Mouse (Mus musculus): ENCODE measurements around the gene Dlg2.

Dlg2 gene

DNA sequence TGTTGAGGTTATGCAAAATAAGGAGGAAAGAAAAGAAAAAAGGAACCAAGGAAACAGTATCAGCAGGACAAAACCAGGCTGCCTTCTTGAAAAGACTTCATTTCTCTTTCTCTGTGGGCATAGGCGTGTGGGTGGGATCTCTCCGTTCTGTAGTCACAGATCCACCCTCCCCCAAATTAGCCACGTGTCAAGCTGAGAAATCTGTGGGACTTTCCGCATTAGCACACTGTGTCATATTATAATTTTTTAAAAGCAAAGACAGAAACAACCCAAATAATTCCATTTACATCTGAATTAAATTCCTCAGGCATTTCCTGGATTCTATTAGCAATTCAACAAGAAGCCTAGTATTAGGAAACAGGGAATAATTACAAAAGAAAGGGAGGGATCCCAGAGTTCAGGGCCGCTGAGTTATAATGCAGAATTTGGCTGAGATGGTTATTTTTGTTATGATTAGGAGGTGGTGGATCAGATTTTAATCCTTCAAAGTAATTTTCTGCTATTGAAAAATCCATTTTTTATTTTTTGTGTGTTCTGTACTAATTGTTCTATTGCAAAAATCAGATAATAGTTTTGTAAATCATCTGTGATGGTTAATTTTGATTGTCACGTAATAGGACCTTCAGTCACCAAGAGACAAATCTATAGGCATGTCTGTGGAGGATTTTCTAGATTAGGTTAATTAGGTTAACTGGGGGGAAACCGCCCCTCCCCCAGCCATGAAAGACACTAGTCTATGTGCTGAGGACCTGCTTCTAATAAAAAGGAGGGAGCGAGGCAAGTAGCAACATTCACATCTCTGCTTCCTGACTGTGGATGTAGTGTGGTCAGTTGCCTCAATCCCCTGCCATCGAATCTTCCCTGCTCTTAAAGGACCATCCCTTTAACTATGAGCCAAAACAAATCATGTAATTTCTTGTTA, 63.3 kb downstream of the Dlg2 start:
- DNase-seq (ENCODE audit: low spot score), result no peak

DNA sequence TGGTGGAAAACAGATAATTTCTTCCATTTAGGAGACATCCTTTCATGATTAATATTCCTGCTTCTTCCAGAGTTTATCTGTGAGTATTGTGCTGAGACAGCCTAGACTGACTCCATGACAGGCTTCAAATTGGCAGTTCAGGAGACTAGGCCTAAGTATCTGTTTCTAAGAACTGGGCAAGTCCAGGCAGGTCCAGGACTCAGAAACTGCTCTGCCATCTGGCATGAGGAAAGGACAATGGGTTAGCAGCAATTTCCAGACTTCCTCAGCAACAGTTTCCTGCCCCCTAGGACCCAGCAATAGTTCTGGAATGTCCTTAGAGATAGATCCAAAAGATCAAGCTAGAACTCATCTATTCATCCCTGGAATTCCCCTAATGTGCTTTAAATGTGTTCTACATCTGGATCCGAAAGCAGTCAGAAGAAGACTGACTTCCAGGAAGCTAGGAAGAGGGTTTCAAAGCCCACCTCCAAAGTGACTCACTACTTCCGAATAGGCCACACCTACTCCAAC, 64.4 kb downstream of the Dlg2 start:
- DNase-seq (ENCODE audit: low spot score), result no peak

DNA sequence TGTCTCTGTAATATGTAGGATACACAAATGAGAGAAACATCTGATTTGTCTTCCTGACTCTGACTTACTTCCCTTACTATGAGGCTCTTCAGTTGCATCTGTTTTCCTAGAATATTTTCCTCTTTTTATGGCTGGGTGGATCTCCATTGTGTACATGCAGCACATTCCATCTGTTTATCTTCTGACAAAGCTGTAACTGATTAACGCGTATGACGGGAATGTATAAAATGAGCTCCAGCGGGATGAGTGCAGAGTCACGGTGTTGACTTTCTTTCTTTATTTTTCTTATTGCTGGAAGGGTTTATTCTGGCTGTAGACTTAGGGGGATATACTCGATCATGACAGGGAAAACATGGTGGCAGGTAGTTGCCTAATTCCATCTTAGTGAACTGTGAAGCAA, 76.9 kb downstream of the Dlg2 start:
- no peak for DNase-seq (ENCODE audit: low spot score)

DNA sequence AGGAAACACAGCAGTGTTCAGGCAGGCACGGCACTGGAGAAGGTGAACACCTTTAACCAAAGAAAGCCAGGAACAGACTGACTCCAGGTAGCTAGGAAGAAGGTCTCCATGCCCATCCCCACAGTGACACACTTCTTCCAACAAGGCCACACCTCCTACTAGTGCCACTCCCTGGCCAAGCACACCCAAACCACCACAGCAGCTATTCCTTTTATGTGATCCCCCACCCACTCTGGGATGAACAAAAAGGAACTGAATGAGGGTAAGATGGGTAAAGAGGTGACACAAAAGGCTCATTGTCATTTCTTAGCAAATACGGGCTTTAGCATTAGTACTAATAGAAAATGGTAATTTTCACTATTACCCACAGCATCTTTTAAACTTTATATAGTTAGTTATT, 77.9 kb downstream of the Dlg2 start:
- no peak for DNase-seq (ENCODE audit: low spot score)

DNA sequence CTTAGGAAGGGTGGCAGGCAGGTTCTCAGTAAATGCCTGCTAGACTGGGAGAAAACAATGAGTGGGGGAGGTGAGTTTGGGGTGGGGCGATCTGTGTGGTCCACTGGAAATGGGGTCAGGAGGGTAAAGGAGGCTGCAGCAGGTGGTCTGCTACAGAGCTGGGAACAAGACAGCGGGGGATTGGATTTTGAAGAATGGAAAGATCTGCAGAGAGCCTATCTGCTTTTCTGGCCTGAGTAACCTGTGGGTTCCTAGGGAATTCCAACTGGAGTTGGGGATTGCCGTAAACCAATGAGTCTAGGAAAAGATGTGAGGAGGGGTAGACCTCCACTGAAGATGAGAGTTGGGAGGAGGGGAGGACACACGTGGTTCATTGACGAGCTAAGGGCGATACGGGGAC, 92.7 kb downstream of the Dlg2 start:
- DNase-seq (ENCODE audit: low spot score), result peak; percentile 16

DNA sequence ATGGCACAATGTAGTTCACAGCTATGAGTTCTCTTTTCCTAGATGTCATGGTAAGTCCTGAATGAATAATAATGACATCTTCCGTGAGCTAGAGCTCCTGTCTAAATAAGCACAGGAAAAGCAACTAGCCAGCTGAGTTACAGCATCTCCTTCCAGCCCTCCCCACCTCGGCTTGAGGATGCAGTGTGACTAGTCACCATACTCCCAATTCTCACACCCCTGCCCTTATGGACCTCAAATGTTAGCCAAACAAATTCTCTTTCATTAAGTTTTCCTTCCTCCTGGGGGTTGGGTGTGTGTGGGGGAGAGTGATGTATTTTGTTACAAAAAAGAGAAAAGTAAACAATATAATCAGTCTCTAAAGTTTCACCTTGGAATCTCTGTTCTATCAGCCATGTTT, 111.3 kb downstream of the Dlg2 start:
- no peak for DNase-seq (ENCODE audit: low spot score)

DNA sequence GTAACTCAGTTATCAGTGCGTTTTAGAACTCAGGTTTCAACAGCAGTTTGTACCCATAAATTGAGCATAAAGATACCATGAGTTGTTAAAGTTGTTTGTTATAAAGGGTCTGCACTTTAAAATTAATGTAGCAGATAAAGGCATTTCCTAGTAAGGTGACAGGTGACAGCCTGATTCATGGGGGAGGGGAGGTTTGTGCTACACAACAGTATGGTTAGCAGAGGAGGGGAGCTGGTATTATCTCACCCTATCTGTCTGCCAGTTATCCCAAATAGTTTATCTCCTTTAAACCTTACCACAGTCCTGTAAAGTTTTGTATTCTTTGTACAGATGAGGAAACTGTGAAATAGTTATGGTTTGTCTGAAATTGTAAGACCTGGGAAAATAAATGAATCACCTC, 111.8 kb downstream of the Dlg2 start:
- DNase-seq (ENCODE audit: low spot score), result no peak

DNA sequence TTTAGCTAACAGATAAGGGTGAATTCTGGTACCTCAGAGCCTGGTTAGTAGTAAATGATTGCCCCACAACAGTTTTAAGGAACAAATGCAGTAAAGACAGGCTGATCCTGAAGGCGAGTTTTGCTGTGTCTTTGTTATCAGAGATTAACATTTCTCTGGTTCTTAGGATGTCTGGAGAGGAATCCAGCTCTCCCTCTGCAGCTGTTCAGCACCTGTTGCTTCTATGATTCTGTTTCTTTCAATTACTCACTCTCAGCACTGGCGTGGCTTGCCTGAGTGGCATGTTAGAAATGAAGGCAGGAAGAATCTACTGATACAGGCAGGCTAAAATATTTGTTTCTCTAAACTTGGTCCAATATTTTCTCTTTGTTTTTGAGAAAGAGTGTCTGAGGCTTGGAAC, 133.3 kb downstream of the Dlg2 start:
- no peak for DNase-seq (ENCODE audit: low spot score)

DNA sequence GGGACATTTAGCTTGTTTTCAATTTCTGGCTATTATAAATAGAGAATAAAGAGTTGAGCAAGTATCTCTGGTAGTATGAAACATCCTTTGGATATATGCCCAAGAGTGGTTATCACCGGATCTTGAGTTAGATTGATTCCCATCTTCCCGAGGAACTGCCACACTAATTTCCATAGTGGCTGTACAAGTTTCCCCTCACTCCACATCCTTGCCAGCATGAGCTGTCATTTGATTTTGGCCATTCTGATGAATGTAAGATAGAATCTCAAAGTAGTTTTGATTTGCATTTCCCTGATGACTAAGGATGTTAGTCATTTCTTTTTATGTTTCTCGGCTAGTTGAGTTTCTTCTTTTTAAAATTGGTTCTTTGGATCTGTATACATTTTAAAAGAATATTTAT, 154.1 kb downstream of the Dlg2 start:
- no peak for DNase-seq (ENCODE audit: low spot score)

DNA sequence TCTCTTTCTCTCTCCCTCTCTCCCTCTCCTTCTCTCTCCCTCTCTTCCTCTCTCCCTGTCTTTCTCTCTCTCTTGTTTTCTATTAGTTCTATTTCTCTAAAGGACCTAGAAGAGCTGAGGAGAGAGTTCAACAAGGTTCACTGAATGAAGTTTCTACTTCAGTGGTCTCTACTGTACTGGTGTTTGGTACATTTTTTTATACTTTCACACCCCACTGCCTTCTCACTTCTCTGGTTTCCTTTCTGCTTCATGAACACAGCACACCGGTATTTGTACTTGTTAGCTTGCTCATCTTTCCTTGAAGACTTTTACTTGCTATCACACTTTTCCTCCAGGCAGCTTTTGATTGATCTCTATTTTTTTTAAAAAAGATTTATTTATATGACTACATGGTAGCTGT, 173.0 kb downstream of the Dlg2 start:
- DNase-seq (ENCODE audit: low spot score), result no peak

DNA sequence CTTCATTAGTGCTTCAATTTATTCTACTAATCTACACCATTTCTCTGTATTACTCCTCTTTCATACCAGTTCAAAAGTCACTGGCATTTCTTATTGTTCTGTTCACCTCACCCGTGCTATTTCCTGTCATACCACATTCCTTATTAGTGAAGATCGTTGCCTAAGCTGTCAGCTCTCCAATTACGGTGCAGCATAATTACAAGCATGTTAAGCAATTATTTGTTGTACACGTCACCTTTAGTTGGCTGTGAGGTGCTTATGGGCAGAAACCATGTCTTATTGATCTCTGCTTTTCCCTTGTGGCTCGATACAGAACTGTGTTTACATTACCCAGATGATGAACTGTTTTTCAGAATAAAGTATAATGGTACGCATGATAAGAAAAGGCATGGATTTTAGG, 174.7 kb downstream of the Dlg2 start:
- no peak for DNase-seq (ENCODE audit: low spot score)

DNA sequence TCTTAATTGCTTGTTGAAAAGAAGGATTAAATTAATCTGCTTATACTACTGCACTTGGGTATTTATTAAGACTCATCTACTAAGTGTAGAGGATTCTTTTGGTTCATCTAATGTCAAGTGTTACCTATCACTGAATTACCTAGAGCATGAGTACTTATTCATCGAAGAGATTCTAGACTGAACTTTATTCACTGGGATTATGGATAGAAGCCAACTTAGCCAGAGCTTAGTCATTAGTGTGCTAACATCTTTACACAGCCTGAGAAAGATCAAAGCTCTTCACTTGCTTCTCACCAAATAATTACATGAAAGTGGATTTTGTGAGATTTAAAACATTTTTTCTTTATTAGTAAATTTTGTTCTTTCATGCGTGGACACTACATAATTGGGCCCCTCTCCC, 175.1 kb downstream of the Dlg2 start:
- DNase-seq (ENCODE audit: low spot score), result no peak

DNA sequence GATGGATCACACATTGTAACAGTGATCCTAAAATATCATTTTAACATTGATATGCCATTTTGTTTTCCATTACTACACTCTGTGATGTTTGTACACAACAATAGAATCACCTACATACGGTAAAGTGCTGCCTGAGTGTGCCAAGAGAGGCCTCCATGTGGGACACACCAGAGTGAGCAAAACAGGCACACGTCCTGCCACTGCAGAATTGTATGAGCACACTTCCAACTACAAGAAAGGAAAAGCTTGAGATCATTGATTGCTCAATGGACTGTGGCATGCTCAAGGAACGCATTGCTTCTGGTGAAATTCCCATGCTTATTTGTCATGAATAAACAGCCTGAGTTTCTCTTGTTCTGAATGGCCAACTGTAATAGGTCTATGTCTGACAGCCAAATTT, 182.1 kb downstream of the Dlg2 start:
- DNase-seq (ENCODE audit: low spot score), result no peak

DNA sequence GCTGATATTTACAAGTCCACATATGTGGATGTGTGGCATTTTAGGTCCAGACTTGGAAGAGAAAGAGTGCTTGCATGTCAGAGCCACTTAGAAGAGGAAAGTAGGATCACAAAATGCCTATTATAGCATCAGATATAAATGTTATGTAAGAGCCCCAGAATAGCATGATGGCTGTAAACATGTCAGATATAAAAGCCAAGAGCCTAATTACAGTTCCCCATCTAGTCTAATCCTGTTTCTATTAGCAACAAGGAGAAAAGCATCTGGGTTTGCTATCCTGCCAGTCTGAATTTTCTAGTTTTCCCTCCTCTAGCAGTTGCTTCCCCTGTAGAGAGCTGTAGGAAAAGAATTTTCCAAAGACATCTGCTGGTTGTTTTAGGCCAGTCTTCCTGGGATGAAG, 217.6 kb downstream of the Dlg2 start:
- no peak for DNase-seq (ENCODE audit: low spot score)

DNA sequence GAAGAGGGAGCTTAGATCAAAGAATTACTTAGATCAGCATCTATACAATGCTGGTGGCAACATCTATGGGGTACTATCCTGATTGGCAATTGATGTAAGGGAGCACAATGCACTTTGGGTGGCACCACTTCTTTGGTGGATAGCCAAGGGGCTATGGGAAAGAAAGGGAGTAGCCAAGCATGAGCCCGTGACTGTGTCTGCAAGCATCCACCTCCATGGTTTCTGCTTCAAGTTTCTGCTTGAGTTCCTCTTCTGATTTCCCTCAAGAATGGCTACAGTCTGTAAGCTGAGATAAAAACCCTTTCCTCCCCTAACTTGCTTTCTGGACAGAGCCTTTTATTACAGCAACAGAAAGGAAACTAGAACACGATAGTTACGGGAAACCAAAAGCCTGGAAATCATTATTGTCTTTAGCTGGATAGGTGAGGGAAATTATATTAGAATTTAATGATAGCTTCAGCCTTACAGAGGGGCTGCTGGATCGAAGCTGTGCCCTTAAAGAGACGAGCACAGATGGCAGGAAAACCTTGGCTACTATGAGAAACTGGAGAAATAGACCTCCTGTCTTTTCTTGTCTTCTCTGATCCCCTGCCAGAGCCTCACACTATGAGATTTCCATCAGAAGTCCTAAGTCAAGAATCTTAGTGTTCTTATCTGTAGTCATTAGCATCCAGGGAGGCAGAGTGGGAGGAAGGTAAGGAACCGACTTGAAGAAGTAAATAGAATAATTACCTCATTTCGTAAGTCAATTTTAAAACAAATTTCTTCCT, 219.9 kb downstream of the Dlg2 start:
- no peak for DNase-seq (ENCODE audit: low spot score)

DNA sequence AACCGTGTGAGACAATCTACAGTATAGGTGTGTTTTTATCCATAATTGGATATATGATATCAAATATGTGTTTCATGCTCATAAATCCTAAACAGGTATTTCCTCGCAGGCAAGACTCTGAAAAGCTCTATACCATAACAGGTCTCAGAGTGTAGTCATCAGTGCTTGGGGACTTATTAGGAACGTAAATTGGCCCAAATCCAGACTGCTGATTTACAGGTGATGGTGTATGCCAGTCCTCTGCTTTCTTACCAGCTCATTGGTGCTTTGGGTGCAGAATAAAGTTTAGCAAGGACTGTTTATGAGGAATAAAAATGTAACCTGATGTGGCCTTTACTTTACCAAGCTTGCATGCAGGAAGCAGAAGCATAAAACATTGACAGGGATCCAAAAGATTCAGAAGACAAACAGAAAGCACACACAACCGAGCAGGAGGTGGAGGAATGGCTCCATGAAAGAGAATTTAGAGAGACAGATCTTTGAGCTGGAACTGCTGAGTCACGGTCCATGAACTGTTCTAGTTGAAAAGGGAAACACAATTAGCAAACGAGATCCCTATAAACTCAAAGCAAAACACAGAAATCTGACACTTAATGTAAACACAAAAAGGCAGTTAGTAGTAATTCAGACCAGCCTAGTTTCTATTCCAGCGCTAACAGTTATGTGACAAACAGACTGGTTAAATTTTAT, 226.8 kb downstream of the Dlg2 start:
- DNase-seq (ENCODE audit: low spot score), result peak; percentile 5

DNA sequence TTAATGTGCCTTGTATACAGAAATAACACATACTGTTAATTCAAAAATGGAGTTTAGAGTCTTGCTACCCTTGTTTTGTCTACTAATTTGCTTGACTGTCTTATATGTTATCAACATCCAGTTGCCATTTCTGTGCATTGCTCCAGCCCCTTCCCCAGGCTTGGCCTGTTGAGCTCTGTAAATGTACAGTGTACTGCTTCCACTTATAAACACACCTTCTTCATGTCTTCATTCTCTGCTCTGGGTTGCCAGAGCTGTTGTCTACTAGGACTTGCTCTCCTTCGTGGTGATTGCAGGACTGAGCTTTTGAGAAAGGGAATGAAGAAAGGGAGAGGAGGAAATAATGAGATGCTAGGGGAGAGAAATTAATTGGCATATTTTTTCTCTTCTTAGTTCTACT, 227.5 kb downstream of the Dlg2 start:
- no peak for DNase-seq (ENCODE audit: low spot score)

DNA sequence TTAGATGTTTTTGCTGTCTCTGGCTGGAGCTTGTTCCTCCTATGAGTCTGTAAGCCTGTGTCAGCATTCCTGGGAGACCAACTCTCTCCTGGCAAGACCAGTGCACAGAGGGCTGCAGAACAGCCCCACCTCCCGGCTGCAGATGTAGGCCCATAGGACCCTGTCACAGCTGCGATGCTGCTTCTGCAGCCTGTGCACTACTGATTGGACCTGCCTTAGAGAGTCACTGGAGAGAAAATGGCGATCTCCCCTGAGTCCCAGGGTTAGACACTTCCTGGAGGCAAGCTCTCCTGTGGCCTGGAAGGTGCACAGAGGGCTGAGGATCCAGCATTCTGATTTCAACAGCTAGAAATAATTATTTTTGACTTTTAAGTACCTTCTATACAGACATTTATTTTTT, 257.6 kb downstream of the Dlg2 start:
- DNase-seq (ENCODE audit: low spot score), result peak; percentile 4

DNA sequence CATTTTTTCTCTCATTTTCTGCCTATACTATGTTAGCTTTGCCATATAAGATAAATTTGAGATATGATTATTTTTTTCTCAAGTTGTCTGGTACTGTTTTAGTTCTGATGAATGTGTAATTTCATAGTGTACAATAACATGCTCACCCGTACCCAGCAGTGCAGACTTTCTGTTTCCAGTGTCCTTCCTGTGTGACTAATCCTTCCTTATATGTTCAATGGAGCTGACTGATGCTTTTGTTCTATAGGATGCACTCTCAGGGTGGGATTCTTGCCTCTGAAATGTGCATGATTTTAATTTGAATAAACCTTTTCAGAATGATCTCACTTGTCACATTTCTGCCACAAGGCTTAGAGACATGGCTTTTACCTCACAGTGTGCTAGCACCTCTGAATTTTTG, 259.9 kb downstream of the Dlg2 start:
- DNase-seq (ENCODE audit: low spot score), result peak; percentile 34

DNA sequence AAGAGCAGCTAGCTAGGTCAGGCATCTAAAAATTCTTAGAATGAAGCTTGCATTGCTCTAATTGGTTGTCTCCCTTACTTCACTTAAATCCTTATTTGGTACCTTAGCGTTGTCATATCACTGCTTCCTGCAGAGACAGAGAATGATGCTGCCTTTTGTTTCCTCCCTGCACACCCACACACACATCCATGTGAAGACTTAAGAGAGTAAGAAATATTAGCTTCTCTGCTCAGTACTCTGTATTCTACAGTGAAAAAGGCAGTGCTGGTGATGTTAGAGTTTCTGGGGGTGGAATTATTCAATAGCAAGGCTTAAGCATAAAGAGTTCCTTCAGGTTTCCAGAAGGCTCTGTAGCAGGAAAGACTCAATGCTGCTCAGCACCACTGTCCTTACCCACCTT, 272.2 kb downstream of the Dlg2 start:
- no peak for DNase-seq (ENCODE audit: low spot score)

DNA sequence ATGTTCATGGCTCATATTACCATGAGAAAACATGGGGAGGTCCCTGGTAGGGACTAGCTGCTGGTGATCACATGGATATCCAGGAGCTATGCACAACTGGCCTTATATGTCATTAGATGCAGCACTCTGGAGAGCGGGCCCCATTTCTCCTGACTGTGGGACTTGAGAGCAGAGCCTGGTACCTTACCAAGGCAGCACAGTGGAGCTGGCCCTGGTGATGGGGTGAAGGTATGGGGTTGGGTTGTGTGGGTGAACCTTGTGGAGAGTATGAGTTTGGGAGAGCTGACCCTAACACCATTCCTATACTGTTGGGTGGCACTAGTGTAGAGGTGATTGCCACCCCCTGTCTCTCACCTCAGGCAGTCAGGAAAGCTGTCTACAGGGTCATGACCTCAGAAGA, 311.5 kb downstream of the Dlg2 start:
- no peak for DNase-seq (ENCODE audit: low spot score)

DNA sequence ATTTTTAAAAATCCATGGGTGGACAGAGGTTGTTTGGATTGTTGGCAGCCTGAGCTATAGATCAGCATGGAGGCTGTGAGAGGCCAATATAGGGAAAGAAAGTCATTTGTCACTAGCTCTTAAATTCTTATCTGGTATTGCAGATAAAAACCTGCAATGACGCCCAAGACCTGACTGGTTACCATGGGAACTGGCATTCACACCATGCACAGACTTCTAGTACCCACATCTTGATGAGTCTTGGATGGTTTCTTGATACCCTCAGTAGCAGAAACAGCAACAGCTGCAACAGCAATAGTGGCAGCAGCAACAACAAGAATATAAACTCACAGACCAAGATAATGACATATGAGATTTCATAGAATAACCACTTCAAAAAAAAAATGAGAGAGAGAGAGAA, 315.1 kb downstream of the Dlg2 start:
- no peak for DNase-seq (ENCODE audit: low spot score)

DNA sequence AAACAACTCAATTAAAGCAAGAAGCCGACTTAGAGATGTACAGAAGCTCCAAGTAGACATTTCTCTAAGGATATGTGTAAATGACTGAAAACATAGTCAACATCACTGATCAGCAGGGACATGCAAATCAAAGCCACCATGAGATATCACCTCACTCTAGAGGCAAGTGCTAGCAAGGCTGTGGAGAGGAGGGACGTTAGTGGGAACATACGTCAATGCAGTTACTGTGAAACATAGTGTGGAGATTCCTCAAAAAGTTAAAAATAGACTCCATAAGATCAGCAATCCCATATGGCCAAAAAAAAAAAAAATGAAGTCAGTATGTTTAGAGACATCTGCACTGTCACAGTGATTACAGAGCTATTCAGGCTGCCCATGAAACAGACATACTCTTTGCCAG, 349.2 kb downstream of the Dlg2 start:
- no peak for DNase-seq (ENCODE audit: low spot score)

All from embryo, embryonic 10.5 days (tissue).